Mouse (Mus musculus) liver, embryonic 14.5 days (tissue): ENCODE measurements around the gene Galnt17.
A peak's percentile ranks its signal among the peaks of the same experiment; 100 is the strongest.

Experiments
- CTCF ChIP-seq: IDR thresholded peaks from 2 replicates; pipeline ENCODE4 v1.5.1; 2016; ENCODE audit warnings: antibody characterized with exemption, low read depth, control low read depth
- EP300 ChIP-seq: IDR thresholded peaks from 2 replicates; pipeline ENCODE4 v1.6.1; 2016; ENCODE audit warnings: antibody characterized with exemption, low read depth

DNA sequence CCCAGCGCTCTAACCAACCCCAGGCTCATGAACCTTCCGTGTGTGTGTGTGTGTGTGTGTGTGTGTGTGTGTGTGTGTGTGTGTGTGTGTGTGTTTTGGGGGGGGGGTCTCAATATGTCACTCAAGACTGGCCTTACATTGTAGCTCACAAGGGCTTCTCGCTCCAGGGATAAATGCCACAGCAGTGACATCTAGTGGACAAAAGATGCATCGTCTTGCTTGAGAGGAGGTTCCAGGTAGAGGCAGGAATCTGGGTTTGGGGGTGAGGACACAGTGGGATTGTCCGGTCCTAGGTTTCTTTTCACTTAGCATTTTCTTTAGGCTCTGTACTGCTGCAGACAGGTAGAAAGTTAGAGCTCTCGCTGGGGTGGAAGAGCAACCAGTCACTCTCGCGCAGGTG, 450.1 kb downstream of the Galnt17 start:
- TF ChIP-seq CTCF (peak; percentile 80), EP300 (no peak)
